Mouse (Mus musculus): Measurements from ENCODE around the gene Ceacam16.

Ceacam16 gene

GRCm38 (mm10) chr7:19861199-19861598, at the start of gene Ceacam16:
Ceacam16 (minus strand) TSS chr7:19861299.
- no peak for DNase-seq (ENCODE audit: low read depth in 2 of 2, low spot score in 2 of 2)

GRCm38 (mm10) chr7:19910421-19911291, 49.6 kb upstream of the Ceacam16 start:
- DNase-seq (ENCODE audit: low read depth in 2 of 2, low spot score in 2 of 2) = peak; percentile 74 to 77

GRCm38 (mm10) chr7:19889881-19890280, 28.8 kb upstream of the Ceacam16 start:
- peak; percentile 56 to 63 for DNase-seq (ENCODE audit: low read depth in 2 of 2, low spot score in 2 of 2)

GRCm38 (mm10) chr7:19887849-19888248, 26.8 kb upstream of the Ceacam16 start, which contains the start of gene Ceacam19:
Ceacam19 (minus strand) TSS chr7:19887965.
- no peak for DNase-seq (ENCODE audit: low read depth in 2 of 2, low spot score in 2 of 2)

- no peak for DNase-seq (ENCODE audit: low read depth in 2 of 2, low spot score in 2 of 2)
Observed at GRCm38 (mm10) chr7:19880754-19881153, 19.7 kb upstream of the Ceacam16 start.

- no peak for DNase-seq (ENCODE audit: low read depth in 2 of 2, low spot score in 2 of 2)
Observed at GRCm38 (mm10) chr7:19876781-19877425, 15.8 kb upstream of the Ceacam16 start.

- DNase-seq (ENCODE audit: low read depth in 2 of 2, low spot score in 2 of 2) = peak in 1 of 2 experiments; percentile 54
Observed at GRCm38 (mm10) chr7:19875948-19876682, 15.0 kb upstream of the Ceacam16 start.

GRCm38 (mm10) chr7:19871943-19872601, 11.0 kb upstream of the Ceacam16 start:
- no peak for DNase-seq (ENCODE audit: low read depth in 2 of 2, low spot score in 2 of 2)

GRCm38 (mm10) chr7:19871137-19871621, 10.1 kb upstream of the Ceacam16 start:
- no peak for DNase-seq (ENCODE audit: low read depth in 2 of 2, low spot score in 2 of 2)

- no peak for DNase-seq (ENCODE audit: low read depth in 2 of 2, low spot score in 2 of 2)
Observed at GRCm38 (mm10) chr7:19867751-19868399, 6.8 kb upstream of the Ceacam16 start.

- DNase-seq (ENCODE audit: low read depth in 2 of 2, low spot score in 2 of 2) = no peak
Observed at GRCm38 (mm10) chr7:19866490-19866889, 5.4 kb upstream of the Ceacam16 start.

- no peak for DNase-seq (ENCODE audit: low read depth in 2 of 2, low spot score in 2 of 2)
Observed at GRCm38 (mm10) chr7:19865246-19866036, 4.3 kb upstream of the Ceacam16 start.

- no peak for DNase-seq (ENCODE audit: low read depth in 2 of 2, low spot score in 2 of 2)
Observed at GRCm38 (mm10) chr7:19864241-19864640, 3.1 kb upstream of the Ceacam16 start.

- no peak for DNase-seq (ENCODE audit: low read depth in 2 of 2, low spot score in 2 of 2)
Observed at GRCm38 (mm10) chr7:19859740-19860139, 1.4 kb downstream of the Ceacam16 start.

- no peak for DNase-seq (ENCODE audit: low read depth in 2 of 2, low spot score in 2 of 2)
Observed at GRCm38 (mm10) chr7:19856283-19856682, 4.8 kb downstream of the Ceacam16 start.

- DNase-seq (ENCODE audit: low read depth in 2 of 2, low spot score in 2 of 2) = no peak
Observed at GRCm38 (mm10) chr7:19855663-19856062, 5.4 kb downstream of the Ceacam16 start.

GRCm38 (mm10) chr7:19853526-19853925, 7.6 kb downstream of the Ceacam16 start:
- no peak for DNase-seq (ENCODE audit: low read depth in 2 of 2, low spot score in 2 of 2)

GRCm38 (mm10) chr7:19851858-19852570, 9.1 kb downstream of the Ceacam16 start, which contains the start of gene Gm19345:
Gm19345 (plus strand) TSS chr7:19852003.
- DNase-seq (ENCODE audit: low read depth in 2 of 2, low spot score in 2 of 2) = no peak
